Mouse (Mus musculus): Measurements from ENCODE around the gene Llgl2.

Gene Llgl2

DNA sequence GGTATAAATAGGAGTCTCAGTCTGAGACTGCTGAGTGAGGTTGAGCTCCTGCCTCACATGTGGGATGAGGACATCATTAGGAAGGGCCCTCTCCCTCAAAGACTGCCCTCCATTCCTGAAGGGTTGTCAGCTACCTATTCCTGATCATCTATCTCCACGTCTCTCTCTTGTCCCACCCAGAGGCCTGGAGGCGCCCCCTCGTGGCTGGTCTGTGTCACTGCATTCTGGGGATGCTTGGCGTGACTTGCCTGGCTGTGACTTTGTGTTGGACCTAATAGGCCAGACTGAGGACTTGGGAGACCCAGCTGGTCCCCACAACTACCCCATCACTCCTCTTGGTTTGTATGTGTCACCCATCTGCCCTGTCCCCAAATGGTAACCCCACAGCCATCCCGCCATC is 57.2 kb downstream of the Llgl2 start:
- peak in 1 of 2 experiments; percentile 15 for DNase-seq

DNA sequence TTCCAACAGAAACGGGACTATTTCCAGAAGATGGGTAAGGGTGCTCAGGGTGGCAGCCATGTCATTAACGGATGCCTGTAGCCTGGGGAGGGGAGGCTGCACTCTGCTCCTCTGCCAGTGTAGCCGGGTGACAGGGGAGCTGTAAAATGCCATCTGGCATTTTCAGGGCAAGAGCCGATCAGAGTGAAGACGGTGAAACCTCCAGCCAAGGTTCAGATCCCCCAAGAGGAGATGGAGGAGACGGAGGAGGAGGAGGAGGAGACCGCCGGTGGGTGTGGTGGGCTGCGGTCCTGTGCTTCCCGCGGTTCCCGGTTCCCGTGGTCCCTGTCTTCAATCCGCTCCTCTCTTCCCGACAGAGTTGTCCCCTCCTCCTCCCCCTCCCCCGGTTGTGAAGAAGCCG is 59.4 kb downstream of the Llgl2 start:
- DNase-seq, result no peak

DNA sequence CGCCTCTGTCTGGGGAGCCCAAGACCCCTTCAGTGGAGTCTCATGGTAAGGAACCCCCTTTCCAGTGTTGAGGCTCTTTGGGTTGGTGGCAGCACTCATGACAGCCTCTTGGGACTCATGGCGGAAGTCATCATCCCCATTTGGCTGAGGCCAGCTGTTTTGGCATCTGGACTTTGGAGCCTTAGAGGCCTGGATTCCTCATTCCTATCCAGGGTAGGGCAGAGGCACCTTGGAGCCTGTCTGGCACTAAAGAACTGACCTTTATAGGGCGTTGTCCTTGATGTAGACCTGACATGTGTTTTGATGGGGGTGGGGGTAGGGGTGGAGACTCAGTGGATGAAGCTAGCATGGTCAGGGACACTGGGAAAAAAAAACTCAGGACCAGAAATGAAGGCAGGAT is 60.5 kb downstream of the Llgl2 start:
- no peak for DNase-seq

DNA sequence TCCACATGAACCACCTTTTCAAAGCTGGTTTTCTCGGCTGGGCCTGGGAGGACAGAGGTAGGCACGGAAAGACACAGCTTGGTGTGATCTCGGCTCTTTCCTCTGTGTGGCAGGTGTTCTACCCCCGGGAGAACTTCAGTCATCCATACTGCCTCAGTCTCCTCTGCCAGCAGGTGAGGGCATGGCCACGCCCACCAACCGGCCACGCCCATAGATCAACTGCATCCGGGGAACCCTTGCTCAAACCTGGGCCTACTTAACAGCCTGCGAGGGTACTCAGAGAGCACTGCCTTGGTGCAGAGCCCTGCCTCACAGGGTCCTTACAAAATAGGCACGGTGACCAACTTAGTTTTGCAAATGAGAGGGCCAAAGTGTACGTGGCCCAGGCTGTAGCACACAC is 61.4 kb downstream of the Llgl2 start:
- DNase-seq, result no peak

DNA sequence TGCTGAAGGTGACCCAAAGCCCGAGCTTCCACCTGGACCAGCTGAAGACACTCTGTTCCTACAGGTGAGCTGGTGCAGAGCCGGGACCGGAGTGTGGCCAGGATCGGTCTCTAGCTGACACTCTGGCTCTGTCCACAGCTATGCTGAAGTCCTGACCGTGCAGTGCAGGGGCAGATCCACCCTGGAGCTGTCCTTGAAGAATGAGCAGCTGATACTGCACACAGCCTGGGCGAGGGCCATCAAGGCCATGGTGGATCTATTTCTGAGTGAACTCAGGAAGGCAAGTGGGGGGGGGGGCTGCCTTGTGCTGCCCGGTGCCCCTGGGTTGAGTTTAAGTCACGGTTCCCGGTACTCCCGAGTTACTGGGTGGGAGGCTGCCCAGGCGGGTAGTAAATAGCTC is 62.6 kb downstream of the Llgl2 start:
- DNase-seq, result no peak

DNA sequence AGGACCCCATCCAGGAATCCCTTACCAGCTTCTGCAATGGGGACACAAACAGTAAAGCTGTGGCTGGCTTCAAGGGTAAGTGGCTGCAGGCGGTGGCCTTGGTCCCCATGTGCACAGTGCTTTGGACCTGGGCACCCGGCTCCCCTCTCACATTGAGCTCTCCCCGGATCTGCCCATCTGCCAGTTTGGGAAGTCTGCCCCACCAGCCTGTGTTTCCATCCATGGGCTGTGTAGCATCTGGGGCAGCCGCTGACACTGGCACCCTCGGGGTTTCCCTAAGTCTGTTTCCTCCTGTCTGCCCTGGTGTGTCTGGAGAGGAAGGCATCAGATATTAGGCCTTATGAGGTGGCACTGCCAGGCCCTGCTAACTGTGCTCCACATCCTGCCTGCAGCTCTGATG is 64.2 kb downstream of the Llgl2 start:
- no peak for DNase-seq

DNA sequence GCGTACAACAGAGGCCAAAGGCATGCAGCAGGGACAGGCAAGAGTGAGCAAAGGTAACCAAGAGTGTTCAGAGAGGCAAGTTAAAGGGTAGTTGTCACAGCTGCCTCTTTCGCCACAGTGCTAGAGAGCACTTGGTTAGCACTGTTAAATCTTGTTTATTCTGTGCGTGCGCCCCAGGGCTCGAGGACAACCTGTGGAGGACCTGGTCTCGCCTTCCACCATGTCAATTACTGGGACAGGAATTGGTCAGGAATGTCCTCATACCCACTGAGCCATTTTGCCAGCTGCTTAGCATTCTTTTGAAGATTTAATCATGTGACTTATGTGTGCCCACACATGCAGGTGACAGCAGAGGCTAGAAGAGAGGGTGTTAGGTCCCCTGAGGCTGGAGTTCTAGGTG is 65.3 kb downstream of the Llgl2 start:
- DNase-seq, result no peak

DNA sequence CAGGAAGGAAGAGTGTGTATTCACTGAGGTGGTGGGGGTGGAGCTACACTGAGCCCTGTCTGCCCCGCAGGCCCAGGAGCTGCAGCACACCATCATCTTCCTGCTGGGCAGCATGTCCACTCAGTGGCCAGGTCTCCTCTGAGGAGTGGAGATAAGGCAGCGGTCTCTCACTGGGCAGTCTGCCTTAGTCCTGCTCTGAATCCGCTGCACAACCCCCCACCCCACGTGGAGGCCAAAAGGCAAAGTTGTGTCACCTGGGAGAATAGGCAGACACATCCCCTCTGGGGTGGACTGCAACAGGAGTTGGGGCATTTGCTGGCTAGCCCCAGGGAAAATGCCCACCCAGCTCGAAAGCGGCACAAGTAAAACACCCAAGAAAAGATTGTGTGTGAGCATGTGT is 68.4 kb downstream of the Llgl2 start:
- no peak for DNase-seq

DNA sequence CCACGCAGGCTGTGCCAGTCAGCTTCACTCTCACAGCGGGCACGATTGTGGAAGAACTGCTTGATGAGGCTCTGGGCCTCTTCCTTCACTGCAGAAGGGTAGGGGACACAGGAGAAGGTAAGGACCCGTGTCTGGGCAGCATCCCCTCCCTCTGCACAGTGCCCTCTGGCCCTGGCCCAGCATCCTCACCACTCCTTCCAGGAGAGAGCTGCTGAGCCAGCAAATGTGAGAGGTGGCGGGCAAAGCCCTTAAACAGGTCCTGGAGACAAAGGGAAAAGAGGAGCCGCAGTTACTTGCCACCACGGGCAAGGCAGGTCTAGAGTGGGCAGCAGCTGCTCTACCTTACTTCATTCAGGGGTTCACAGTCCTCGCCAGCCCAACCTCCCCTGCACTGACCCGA is 69.2 kb downstream of the Llgl2 start:
- no peak for DNase-seq

DNA sequence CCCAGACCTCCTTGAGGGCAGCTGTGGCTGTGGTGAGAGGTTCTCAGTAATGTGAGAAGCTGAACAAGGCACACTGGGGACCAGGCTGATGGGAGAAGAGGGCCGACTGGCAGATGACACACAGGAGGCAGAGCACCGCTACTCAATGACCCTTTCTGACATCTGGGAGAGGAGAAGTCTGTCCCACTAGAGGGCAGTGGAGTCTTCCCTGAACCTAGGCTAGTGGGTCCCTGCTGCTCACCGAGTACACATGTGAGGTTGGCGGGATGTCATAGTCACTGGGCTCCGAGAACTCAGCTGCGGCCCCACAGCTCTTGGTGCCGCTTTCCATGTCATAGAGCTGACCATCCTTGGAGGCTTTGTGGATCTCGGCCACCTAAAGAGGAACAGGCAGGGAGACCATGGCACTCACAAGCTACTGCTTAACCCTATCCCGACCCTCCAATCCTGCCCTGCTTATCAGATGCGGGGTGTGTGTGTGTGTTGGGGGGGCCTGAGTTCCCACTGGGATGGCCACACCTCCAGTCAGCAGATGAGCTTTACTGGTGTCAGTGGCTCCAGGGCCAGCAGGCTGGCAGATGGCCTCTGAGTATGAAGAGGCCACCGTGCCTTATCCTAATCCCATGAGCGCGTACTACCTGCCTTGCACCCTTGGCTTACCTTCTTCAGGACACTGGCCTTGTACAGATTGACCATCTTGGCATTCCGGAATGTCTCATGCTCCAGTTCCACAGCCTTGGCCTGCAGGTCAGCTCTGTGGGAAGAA is 71.1 kb downstream of the Llgl2 start:
- DNase-seq, result peak; percentile 36 to 41

DNA sequence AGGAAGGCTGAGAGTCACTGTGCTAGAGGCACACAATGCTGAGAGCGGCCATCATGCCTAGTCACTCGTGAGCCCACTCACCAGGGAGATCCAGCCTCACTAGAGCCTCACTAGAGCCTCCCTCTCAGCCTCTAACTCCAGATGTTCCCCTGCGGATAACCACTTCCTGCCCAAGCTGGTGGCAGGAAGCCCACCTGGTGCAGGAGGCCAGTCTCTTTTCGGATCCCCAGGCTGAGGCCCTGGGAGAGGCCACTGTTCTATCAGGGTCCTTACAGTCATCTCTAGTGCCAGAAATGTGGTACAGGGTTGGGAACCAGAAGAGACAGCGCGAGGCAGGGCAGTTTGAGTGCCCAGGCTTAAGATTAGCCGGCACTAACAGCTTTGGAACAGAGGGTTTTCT is 74.6 kb downstream of the Llgl2 start:
- DNase-seq, result no peak

DNA sequence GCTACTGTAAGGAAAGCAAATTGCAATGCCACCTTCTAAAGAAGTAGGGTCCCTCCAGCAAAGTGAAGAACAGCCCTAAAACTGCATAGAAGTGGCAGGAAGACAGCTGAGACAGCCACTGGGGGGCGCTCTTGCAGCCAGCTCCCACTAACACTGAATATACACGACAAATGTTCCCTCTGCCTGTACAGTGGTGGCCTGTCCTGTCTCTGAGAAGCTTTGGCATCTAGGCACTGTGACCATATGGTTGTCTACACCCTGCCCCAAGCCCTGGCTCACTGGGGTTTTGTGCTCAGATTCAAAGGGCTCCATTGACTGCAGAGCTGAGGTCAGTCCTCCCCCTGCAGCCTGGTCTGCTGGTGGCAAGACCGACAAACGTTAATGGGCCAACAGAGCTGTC is 75.0 kb downstream of the Llgl2 start:
- DNase-seq, result peak; percentile 80 to 84

DNA sequence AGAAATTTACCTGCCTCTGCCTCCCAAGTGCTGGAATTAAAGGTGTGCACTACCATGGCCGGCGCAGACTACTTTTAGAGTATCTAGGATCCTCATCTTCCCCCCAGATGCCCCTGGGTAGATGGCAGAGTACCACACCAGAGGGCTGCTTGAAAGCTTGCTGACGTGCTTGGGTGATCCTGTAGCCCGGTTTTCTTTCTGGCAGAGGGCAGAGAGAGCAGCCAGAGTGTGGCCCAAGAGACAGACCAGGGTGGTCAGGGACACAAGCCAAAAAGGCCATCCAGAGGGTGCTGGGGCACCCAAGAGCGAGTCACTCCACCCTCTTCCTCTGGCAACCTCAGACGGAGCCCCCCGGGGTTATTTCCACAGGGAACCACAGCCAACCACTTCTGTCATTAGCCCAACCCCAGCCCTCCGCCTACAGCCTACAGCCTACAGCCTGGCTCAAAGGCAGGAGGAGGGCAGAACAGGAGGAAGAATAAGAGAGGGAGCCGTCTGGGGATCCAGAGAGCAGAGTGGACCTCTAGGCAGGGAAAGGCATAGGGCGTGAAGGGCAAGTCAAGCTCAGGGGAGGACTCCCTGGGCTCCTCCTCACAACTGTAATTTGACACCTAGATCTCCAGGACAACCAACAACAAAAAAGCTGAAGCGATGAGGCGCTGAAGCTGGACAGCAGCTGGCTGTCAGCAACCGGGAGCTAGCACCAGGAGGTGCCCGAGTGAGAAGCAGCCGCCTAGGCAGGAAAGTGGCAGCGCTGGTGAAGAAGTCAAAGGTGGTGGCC is 75.8 kb downstream of the Llgl2 start, which contains the start of gene Smim5:
Smim5 (plus strand) TSS at position 481 of the 781 bp plus-strand sequence.
- DNase-seq, result no peak

DNA sequence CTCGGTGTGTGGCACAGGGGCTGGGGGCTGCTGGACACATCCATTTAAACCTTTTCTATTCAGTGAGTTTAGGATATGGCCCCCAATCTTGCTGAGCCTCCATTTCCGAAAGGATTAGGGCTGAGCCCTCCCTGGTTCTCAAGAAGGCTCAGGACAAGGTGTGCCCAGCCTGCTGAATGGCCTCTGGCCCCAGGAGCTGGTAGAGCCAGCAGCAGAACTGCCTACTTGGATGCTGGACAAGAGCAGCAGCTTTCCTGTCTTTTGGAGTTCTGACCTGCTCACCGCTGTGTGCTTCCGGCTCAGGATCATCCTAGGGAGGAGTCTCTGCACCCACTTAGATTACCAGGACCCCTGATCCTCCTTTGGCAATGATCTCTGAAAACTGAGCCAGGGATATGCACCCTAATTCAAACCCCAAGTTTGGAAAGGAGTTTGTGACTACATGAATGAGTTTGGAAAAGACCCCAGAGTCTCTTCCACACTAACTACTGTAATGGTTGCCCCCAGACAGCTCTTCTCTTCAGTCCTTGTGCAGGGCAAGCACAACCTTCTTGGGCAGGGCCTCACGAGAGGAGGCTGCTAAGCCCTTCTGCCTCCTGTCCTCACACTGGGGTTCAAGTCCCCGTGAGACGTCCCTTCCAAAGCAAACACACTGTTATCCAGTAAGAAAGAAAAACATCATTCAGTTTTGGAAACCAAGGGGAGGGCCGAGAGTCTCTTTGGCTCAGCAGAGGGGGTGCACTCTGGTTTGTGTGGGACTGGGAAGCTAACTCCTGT is 76.9 kb downstream of the Llgl2 start:
- no peak for DNase-seq

DNA sequence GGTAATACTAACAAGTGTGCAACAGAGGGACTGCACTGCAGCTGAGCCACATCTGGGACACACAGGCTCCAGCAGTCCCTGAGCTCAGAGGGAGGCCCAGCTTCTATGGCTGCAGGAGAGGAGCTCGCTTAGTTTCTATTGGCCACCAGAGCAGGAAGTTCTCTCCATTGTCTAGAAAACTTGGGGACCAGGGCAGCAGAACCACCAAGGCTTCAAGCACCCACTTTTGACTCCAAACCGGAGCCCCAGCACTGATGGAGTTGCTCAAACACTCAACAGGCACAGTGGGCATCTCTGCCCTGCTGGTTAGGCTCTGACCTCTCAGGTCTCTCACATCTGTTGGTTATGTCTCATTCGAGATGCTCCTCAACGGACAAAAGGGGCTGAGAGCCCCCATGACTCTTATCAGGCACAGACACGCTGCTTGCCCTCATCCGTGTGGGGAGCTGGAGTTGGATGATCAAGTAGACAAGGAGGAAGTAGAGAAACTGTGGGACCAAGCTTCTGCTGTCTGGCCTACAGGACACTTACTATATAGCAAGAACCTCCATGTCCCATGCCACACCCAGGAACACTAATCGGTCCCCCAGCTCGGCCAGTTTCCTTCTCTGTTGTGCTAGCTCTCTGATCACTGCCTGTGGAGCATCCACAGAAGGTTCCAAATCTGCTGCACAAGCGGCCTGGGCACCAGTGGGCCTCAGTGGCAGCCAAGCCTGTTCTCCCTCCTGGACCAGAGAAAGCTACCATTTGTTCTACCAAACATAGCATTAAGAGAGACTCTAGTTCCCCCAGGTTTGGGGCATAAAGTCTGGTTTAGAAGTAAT is 77.7 kb downstream of the Llgl2 start:
- DNase-seq, result no peak

DNA sequence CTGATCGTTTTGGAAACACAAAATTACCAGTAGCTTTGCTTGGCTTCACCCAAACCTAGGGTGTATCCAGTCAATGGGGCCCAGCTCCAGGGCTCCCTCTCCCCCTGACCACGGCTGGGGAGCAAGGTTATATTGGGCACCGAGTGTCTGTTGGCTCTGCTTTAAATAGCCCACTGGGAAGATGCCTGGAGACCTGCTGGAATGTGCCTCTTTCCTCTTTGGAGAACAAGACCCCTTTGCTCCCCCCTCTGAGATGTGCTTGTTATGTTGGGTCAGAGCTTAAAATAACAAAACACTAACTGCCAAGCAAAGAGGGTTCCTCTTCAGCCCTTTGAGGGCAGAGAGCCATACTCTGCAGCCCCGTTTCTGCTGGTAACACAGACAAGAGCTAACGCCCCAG is 78.3 kb downstream of the Llgl2 start:
- DNase-seq, result no peak

DNA sequence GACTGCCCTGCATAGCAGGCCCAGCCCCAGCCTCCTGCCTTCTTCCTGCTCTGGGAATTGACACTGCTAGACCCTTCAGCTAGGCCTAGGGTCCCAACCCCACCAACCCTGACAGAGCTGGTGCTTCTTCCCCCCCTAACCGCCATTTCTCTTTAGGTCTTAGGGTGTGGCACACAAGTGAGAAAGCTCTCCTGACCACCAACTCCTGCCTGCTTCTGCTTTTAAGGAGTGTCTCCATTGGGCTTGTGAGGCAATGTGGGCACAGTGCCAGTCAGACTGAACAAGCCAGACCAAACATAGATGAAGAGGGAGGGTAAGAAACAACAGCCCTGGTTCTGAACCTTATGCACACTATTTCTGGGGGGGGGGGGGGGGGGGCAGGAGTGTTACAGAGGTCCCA is 79.0 kb downstream of the Llgl2 start:
- no peak for DNase-seq

DNA sequence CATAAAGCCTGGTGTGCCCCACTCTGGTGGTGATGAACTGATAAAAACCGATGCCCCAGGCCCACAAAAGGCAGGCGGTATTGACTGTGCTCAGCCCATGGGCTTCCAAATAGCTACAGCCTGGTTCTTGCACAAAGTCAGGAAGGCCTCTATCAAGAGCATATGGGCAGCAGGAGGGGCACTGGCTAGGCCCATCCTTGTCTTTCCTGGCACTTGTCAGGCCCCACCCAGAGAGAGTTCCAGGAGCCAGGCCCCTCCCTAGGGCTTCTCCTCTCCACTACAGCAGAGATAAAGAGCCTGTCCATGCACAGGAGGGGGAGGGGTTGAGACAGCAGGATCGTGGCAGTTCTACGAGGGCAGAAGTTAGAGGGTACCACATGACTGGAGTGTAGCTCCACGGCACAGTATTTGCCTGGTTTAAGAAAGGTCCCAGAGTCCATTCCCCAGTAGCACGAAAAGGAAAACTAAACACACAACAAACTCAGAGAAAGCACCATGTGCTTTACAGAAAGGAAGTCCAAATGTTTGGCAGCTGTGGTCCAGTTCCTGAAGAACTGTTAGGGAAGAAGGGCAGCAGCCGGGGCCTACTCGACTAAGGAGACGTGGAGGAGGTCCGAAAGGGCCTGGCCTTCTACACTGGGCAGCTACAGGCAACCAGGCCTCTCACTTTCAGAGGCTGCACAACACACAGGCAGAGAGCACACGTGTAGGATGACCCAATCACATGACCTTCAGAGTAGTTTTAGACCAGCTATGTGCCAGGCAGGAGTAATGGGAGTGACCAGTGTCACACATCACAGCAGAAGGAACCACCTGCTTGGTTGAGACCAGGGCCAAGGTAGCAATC is 79.8 kb downstream of the Llgl2 start:
- no peak for DNase-seq

DNA sequence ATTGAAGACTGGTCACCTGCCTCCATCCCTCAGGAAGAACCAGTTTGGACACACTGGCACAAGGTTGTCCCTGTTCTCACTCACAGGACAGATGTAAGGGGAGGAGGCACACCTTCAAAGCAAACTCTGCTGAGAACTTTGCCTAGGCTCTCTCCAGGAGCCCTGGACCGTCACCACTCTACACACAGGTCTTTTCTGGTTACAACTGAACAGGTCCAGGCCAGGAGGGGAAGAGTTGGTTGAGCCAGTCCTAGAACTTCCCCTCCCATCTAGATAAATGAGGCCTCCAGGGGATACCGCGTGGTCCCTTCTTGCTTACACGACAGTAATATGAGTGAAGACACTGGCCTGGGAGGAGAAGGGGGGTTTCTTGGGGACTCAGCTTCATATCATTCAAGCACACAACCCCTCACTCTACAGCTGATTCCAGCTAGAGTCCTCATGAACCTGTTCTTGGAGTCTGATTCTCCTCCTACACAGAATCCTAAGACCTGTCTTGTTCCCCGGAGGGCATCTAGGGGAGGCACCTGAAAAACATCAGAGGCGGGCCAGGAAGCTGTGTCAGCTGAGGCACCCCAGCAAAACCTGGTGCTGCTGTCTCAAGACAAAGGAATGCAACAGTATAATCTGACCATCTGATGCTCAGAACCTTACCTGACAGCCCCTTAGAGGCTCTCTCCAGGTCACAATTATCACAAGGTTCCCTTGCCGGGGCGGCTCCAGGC is 80.5 kb downstream of the Llgl2 start:
- no peak for DNase-seq
